Mouse (Mus musculus) liver, postnatal 0 days (tissue): ENCODE results near the gene Smndc1.

Experiments used
- CTCF ChIP-seq: sonication (generic); IDR thresholded peaks from 2 replicates; pipeline ENCODE4 v1.5.1; 2016; ENCODE audit warnings: antibody characterized with exemption, low read depth
- EP300 ChIP-seq: IDR thresholded peaks from 2 replicates; pipeline ENCODE4 v1.6.1; 2016; ENCODE audit warnings: antibody characterized with exemption, low read depth, mild to moderate bottlenecking

DNA sequence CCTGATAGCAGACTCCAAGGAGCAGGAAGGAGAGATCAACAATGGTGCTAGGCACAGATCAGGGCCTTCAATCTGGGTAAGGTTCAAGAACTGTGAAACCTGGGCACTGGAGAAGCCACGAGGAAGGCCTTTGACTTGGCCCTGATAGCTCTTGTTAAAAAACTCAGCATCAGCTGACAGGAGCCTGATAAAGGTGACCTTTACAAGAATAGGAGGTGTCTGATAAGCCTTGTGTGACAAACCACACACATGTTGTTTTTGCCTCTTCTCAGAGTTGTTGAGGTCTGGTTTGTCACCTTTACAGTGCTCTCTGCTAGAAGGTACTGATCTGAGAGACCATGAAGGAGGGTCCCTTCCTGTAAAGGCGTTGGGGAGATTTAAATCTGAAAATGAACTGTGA lies 17.0 kb upstream of the Smndc1 start:
- TF ChIP-seq CTCF (no peak), EP300 (no peak)
